ENCODE assay signal across 8 mouse cellular contexts in genomic region chr6:52212556-52213118, GRCm38 (mm10). TPM values are rescaled to one million over a fixed set of nuclear protein-coding genes. Genes with fewer than 3 reads are reported as not detected.
DNase-seq lines count a peak whose midpoint lies in the region; ATAC-seq and TF ChIP-seq lines count a peak whose summit lies in the region.

No protein-coding gene starts in this region.

- no peaks in the 10 kb centered on the region for H3K36me3 ChIP-seq in C2C12 (ENCODE audit: control insufficient read depth, insufficient read depth)
- H3K36me3 ChIP-seq in limb, embryonic 12.5 days: no peaks in the 10 kb centered on the region
- H3K36me3 ChIP-seq in stomach, postnatal 0 days (ENCODE audit: control insufficient read depth, insufficient read depth, low read length): no peaks in the 10 kb centered on the region

- peaks cover 66% of the 10 kb centered on the region for H3K4me1 ChIP-seq in limb, embryonic 12.5 days (replicated peaks)
- no peaks in the 10 kb centered on the region for H3K4me1 ChIP-seq in stomach, postnatal 0 days (replicated peaks; ENCODE audit: control insufficient read depth, insufficient read depth)

- no peak for TF ChIP-seq CTCF in C2C12 (IDR thresholded peaks at IDR 0.05; ENCODE audit: control insufficient read depth, insufficient read depth, insufficient read length)
- no peak for TF ChIP-seq CTCF in stomach, postnatal 0 days (IDR thresholded peaks at IDR 0.05; ENCODE audit: low read depth)

- peak overlapping the region; percentile 98 for H3K27ac ChIP-seq in limb, embryonic 12.5 days
- H3K27ac ChIP-seq in stomach, postnatal 0 days (replicated peaks): peak overlapping the region; percentile 89

- peak; percentile 12 to 20; a peak in 1 of 4 replicates for ATAC-seq in hematopoietic stem cell, adult 5-6 weeks (replicated peaks in 1 of 2; ENCODE audit: insufficient read depth in 1 of 2, low FRiP score in 2 of 2, low TSS enrichment in 1 of 2, low read depth in 1 of 2, poor library complexity in 2 of 2, severe bottlenecking in 2 of 2)
- ATAC-seq in limb, embryonic 12.5 days (ENCODE audit: insufficient number of reproducible peaks, insufficient read depth, low FRiP score, low TSS enrichment, low read depth): no peak
- ATAC-seq in stomach, postnatal 0 days (ENCODE audit: low FRiP score, low TSS enrichment): no peak

- peak overlapping the region; percentile 94 for H3K9ac ChIP-seq in limb, embryonic 12.5 days (replicated peaks)
- H3K9ac ChIP-seq in stomach, postnatal 0 days (ENCODE audit: low read length): peak overlapping the region; percentile 69

- H3ac ChIP-seq in C2C12 (ENCODE audit: control insufficient read depth, insufficient read length, low read depth): peak overlapping the region; percentile 78

- peaks cover 88% of the 10 kb centered on the region for H3K79me2 ChIP-seq in C2C12 (ENCODE audit: control insufficient read depth, insufficient read depth)

- TF ChIP-seq EP300 in stomach, postnatal 0 days (optimal IDR thresholded peaks at IDR 0.05): no peak

- H3K9me3 ChIP-seq in limb, embryonic 12.5 days: no peaks in the 10 kb centered on the region
- H3K9me3 ChIP-seq in stomach, postnatal 0 days (ENCODE audit: control insufficient read depth, low read length): no peaks in the 10 kb centered on the region

- H3K27me3 ChIP-seq in C2C12 (ENCODE audit: control insufficient read depth, insufficient read depth, insufficient read length): no peaks in the 10 kb centered on the region
- peaks cover 16% of the 10 kb centered on the region for H3K27me3 ChIP-seq in limb, embryonic 12.5 days
- peaks cover 23% of the 10 kb centered on the region; the same call in 1 of the 2 replicates for H3K27me3 ChIP-seq in stomach, postnatal 0 days (ENCODE audit: control insufficient read depth, insufficient read depth, low read length)

- peak overlapping the region; percentile 59 for H3K4me3 ChIP-seq in C2C12 (ENCODE audit: insufficient read depth, poor library complexity, severe bottlenecking)
- peak overlapping the region; percentile 79 for H3K4me3 ChIP-seq in limb, embryonic 12.5 days (replicated peaks)
- peak overlapping the region; percentile 55 for H3K4me3 ChIP-seq in stomach, postnatal 0 days (ENCODE audit: low read depth, low read length)

- peaks cover 48% of the 10 kb centered on the region for H3K79me3 ChIP-seq in C2C12 (ENCODE audit: low read depth)

- intact Hi-C loops in left cerebral cortex, postnatal 4 days (cut with DNase I): no loop called here

- peak overlapping the region; percentile 96 for H3K4me2 ChIP-seq in limb, embryonic 12.5 days
- H3K4me2 ChIP-seq in stomach, postnatal 0 days (replicated peaks; ENCODE audit: low read depth): peak overlapping the region; percentile 47

- under 1% methylated on average over 22 of the region's 22 CpGs for whole genome bisulfite sequencing in limb, embryonic 12.5 days
- 13% methylated on average over 21 of the region's 22 CpGs for WGBS in stomach, postnatal 0 days

- DNase-seq in 3134 (ENCODE audit: extremely low read depth, insufficient read length, low spot score): peak; percentile 78
- DNase-seq in stomach, postnatal 0 days (ENCODE audit: low spot score): no peak
- no peak for DNase-seq in left cerebral cortex, postnatal 4 days
- DNase-seq in spleen, postnatal 36 days (ENCODE audit: low spot score in 2 of 2): no peak
- DNase-seq in layer of hippocampus, postnatal 14 days (ENCODE audit: low spot score in 2 of 2): no peak

TF ChIP-seq in C2C12, 6 proteins besides CTCF, POLR2A, EP300 and RAD21:
- TF ChIP-seq CEBPB (IDR thresholded peaks at IDR 0.05; ENCODE audit: low read depth) (no peak), MYOD1 (IDR thresholded peaks at IDR 0.05; ENCODE audit: control insufficient read depth, insufficient read length, low read depth) (no peak), USF1 (IDR thresholded peaks at IDR 0.05; ENCODE audit: low read depth) (no peak), MAX (IDR thresholded peaks at IDR 0.05) (no peak)

RNA-seq across cellular contexts. Expression of gene Hoxa3, which starts 0.5 kb away (rescaled TPM):
- 0.67 TPM for polyA plus RNA-seq in C2C12 (2012; fragmentation: generic; extraction: Trizol)
- total RNA-seq in hematopoietic stem cell, adult 5-6 weeks (2017): 3.7 and 6.3 TPM in 2 replicates
- polyA plus RNA-seq in limb, embryonic 12.5 days (2016; fragmentation: Nextera tagmentation; extraction: Ambion mirVana): 7.7 and 7.9 TPM in 2 replicates
- polyA plus RNA-seq in stomach, postnatal 0 days (2015; fragmentation: Nextera tagmentation; extraction: Ambion mirVana): 2.8 and 2.9 TPM in 2 replicates
- not detected for total RNA-seq in left cerebral cortex, postnatal 4 days (2021)
- not detected for total RNA-seq in layer of hippocampus, postnatal 14 days (2021)

RNA-seq across cellular contexts. Expression of gene Gm28308, which starts 0.5 kb away (rescaled TPM):
- 0.75 TPM for polyA plus RNA-seq in C2C12 (2012; fragmentation: generic; extraction: Trizol)
- total RNA-seq in hematopoietic stem cell, adult 5-6 weeks (2017): not detected in 2 replicates
- polyA plus RNA-seq in limb, embryonic 12.5 days (2016; fragmentation: Nextera tagmentation; extraction: Ambion mirVana): 2.1 TPM in 1 of 2 replicates, not detected in the other
- 0.21 TPM in 1 of 2 replicates, not detected in the other for polyA plus RNA-seq in stomach, postnatal 0 days (2015; fragmentation: Nextera tagmentation; extraction: Ambion mirVana)
- not detected for total RNA-seq in left cerebral cortex, postnatal 4 days (2021)
- total RNA-seq in layer of hippocampus, postnatal 14 days (2021): not detected

RNA-seq across cellular contexts. Expression of gene Hoxa6, which starts 4.1 kb away (rescaled TPM):
- polyA plus RNA-seq in C2C12 (2012; fragmentation: generic; extraction: Trizol): 0.96 TPM
- 3.8 and 5.8 TPM in 2 replicates for total RNA-seq in hematopoietic stem cell, adult 5-6 weeks (2017)
- polyA plus RNA-seq in limb, embryonic 12.5 days (2016; fragmentation: Nextera tagmentation; extraction: Ambion mirVana): 3.1 and 4.1 TPM in 2 replicates
- polyA plus RNA-seq in stomach, postnatal 0 days (2015; fragmentation: Nextera tagmentation; extraction: Ambion mirVana): 0.33 and 0.80 TPM in 2 replicates
- not detected for total RNA-seq in left cerebral cortex, postnatal 4 days (2021)
- total RNA-seq in layer of hippocampus, postnatal 14 days (2021): not detected

RNA-seq across cellular contexts. Expression of gene Hoxa5, which starts 8.2 kb away (rescaled TPM):
- polyA plus RNA-seq in C2C12 (2012; fragmentation: generic; extraction: Trizol): 1.5 TPM
- total RNA-seq in hematopoietic stem cell, adult 5-6 weeks (2017): 9.4 and 10.6 TPM in 2 replicates
- 8.2 and 9.2 TPM in 2 replicates for polyA plus RNA-seq in limb, embryonic 12.5 days (2016; fragmentation: Nextera tagmentation; extraction: Ambion mirVana)
- 8.4 and 8.9 TPM in 2 replicates for polyA plus RNA-seq in stomach, postnatal 0 days (2015; fragmentation: Nextera tagmentation; extraction: Ambion mirVana)
- not detected for total RNA-seq in left cerebral cortex, postnatal 4 days (2021)
- total RNA-seq in layer of hippocampus, postnatal 14 days (2021): not detected

RNA-seq across cellular contexts. Expression of gene Hoxa7, which starts 9.0 kb away (rescaled TPM):
- polyA plus RNA-seq in C2C12 (2012; fragmentation: generic; extraction: Trizol): 7.5 TPM
- total RNA-seq in hematopoietic stem cell, adult 5-6 weeks (2017): 15.6 and 19.2 TPM in 2 replicates
- 11.7 and 13.8 TPM in 2 replicates for polyA plus RNA-seq in limb, embryonic 12.5 days (2016; fragmentation: Nextera tagmentation; extraction: Ambion mirVana)
- polyA plus RNA-seq in stomach, postnatal 0 days (2015; fragmentation: Nextera tagmentation; extraction: Ambion mirVana): 8.1 and 8.5 TPM in 2 replicates
- total RNA-seq in left cerebral cortex, postnatal 4 days (2021): not detected
- under 1 TPM; 0.16 to 0.45 TPM for total RNA-seq in layer of hippocampus, postnatal 14 days (2021)

Comparison
In these comparisons a context has a peak if more than half of its experiments do, and no peak if none do; other contexts are left out.
1. ATAC-seq: peak in hematopoietic stem cell, adult 5-6 weeks (2 of 2); none in limb, embryonic 12.5 days (single experiment) and stomach, postnatal 0 days (single experiment).
2. Peak in every context shown above with its lines, with median percentiles within 50 percentile points of each other: H3K4me3 ChIP-seq.